Mouse (Mus musculus): ENCODE results near the gene B9d1. TPM values are rescaled to one million over a fixed set of nuclear protein-coding genes. Genes with fewer than 3 reads are reported as not detected.

Gene B9d1
- total RNA-seq, 2 experiments from 2014 or later, result 42.6 TPM

GRCm38 (mm10) chr11:61545586-61545985, 40.6 kb downstream of the B9d1 start:
- no peak for DNase-seq

DNA sequence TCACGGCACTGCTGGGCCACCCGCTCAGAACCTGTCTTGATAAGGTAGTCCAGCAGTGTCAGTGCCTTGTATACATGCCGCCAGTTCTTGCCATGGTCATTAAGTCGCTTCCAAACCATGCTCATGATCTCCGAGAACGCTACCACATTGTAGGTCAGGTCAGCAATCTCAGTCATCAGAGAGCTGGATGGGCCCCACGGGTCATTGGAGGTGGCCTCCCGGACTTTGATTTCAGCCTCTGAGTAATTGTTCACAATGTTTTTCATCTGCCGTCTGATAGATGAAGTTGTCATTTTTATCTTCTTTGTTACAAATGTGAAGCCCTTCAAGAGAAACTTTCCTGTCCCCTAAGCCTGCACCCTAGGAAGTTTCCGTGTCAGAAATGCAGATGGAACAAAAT, 41.5 kb downstream of the B9d1 start:
- no peak for DNase-seq

- no peak for DNase-seq
These were observed 42.8 kb downstream of the B9d1 start for GRCm38 (mm10) chr11:61547710-61548109.

GRCm38 (mm10) chr11:61550631-61551030, 45.7 kb downstream of the B9d1 start:
- DNase-seq, result no peak

DNA sequence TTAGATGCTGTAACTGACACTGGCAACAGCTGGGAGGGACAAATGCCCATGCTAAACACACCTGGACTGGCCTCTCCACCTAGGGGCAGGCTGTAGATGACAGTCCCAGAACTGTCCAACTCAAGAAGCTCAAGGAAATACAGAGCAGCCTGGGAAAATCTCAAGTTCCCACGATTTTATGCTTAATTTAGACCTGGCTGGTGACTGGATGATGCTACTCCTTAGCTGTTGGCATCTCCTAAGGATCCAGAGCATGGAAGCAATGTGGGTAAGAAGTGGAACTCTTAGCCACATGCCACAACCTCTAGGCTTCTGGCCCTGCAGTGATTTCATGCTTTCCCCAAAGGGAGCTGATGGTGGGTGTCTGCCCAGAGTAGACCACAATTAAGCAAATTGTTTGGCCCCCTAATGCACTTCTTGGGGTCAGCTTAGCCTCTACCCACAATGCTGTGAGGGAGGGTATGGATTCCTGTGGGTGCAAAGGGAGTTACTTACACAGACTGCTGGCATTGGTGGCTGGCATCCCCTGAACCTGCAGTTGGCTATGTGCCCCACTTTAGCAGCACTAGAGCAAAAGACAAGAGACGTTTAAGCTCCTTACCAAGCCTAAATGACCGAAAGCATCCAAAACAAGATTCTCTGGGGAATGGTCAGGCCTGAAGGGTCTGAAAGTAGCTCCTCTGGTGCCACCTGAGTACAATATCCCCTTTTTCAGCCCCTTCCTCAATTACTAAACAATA, 48.2 kb downstream of the B9d1 start:
- DNase-seq, result no peak

DNA sequence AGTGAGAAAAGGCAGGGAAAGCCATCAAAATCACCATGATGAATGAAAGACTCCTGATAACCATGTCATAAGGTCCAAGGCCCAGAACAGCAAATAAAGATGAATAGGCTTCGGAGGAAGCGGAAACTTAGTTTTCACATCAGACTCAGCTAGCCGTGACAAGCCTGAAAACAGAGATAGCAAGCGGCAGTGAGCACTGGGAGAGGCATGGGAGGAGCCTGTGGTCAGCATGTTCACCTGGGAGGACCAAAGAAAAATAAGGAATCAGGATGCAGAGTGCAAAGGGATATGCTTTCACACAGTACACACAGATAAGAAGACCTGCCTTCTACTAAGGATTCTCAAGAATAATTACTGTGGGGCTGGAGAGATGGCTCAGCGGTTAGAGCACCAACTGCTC, 54.6 kb downstream of the B9d1 start:
- no peak for DNase-seq

DNA sequence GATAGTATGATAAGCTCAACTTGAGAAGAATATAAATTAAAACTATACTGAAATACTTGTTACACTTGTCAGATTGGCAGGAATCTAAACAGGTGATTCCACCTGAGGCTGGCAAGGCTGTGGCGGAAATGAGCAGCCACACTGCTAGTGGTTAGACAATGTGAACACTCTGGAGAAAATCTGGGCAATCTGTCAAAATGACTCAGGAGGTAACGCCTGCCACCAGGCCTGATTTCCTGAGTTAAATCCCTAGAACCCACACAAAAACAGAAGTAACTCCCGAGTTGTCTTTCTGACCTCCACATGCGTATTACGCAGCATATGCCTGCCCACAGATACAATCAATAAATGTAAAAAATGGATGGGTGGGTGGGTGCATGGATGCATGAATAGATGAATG, 57.5 kb downstream of the B9d1 start:
- no peak for DNase-seq

Other genes starting within 250 kb of the B9d1 start
- gene Aldh3a2, start 237.7 kb upstream of the B9d1 start, total RNA-seq (2021), result 10 to 100 TPM; 57.8 to 60.8 TPM
- under 1 TPM in 1 of 2 experiments, not detected in 1; 0.15 TPM for gene Slc47a2, start 162.3 kb upstream of the B9d1 start, total RNA-seq (2021)
- 1 to 10 TPM in 1 of 2 experiments, under 1 TPM in 1; 0.40 to 3.5 TPM for gene Slc47a1, start 126.8 kb upstream of the B9d1 start, total RNA-seq (2021)
- gene Rnf112, start 51.0 kb upstream of the B9d1 start, total RNA-seq (2021), result 100 to 1,000 TPM; 542 to 544 TPM
- gene Mfap4, start 19.7 kb upstream of the B9d1 start, total RNA-seq (2021), result 1 to 10 TPM; 4.6 to 5.4 TPM
- gene Mapk7, start 10.7 kb upstream of the B9d1 start, total RNA-seq (2021), result 10 to 100 TPM; 28.8 to 33.1 TPM
- 100 to 1,000 TPM; 178 to 185 TPM for gene Epn2, start 74.5 kb downstream of the B9d1 start, total RNA-seq (2021)
- gene Grap, start 148.1 kb downstream of the B9d1 start, total RNA-seq (2021), result 1 to 10 TPM; 4.5 to 6.9 TPM
- gene Fam83g, start 178.9 kb downstream of the B9d1 start, total RNA-seq (2021), result not detected
- gene Slc5a10, start 215.7 kb downstream of the B9d1 start, total RNA-seq (2021), result under 1 TPM; 0.38 to 0.47 TPM

All from layer of hippocampus, postnatal 36 days (tissue).